Mouse (Mus musculus): Measurements from ENCODE around the gene Rexo4. TPM values are rescaled to one million over a fixed set of nuclear protein-coding genes. Genes with fewer than 3 reads are reported as not detected.

Rexo4 gene
- total RNA-seq, 2 experiments from 2014 or later: 21.8 to 58.3 TPM

GRCm38 (mm10) chr2:26912253-26912770, 51.9 kb downstream of the Rexo4 start:
- ATAC-seq (replicated peaks; ENCODE audit: low FRiP score, poor library complexity, severe bottlenecking): no peak

GRCm38 (mm10) chr2:26910994-26911765, 53.0 kb downstream of the Rexo4 start:
- peak; percentile 31; the same call in 1 of the 2 replicates for ATAC-seq (replicated peaks; ENCODE audit: low FRiP score, poor library complexity, severe bottlenecking)

GRCm38 (mm10) chr2:26910124-26910993, 53.8 kb downstream of the Rexo4 start, which contains the start of the genes Med22 and Rpl7a:
Gene Med22, minus strand, starts transcription at chr2:26910677.
Gene Rpl7a, plus strand, starts transcription at chr2:26910764.
- peak; percentile 88 for ATAC-seq (replicated peaks; ENCODE audit: low FRiP score, poor library complexity, severe bottlenecking)

GRCm38 (mm10) chr2:26909387-26909784, 54.8 kb downstream of the Rexo4 start:
- no peak for ATAC-seq (replicated peaks; ENCODE audit: low FRiP score, poor library complexity, severe bottlenecking)

GRCm38 (mm10) chr2:26908710-26909386, 55.3 kb downstream of the Rexo4 start:
- no peak for ATAC-seq (replicated peaks; ENCODE audit: low FRiP score, poor library complexity, severe bottlenecking)

- no peak for ATAC-seq (replicated peaks; ENCODE audit: low FRiP score, poor library complexity, severe bottlenecking)
Measured at GRCm38 (mm10) chr2:26907109-26907508, 57.1 kb downstream of the Rexo4 start.

GRCm38 (mm10) chr2:26906431-26906830, 57.8 kb downstream of the Rexo4 start:
- no peak for ATAC-seq (replicated peaks; ENCODE audit: low FRiP score, poor library complexity, severe bottlenecking)

GRCm38 (mm10) chr2:26905936-26906335, 58.2 kb downstream of the Rexo4 start:
- no peak for ATAC-seq (replicated peaks; ENCODE audit: low FRiP score, poor library complexity, severe bottlenecking)

Other genes with a start within 250 kb of the Rexo4 start
- not detected in 2 replicates for gene Abo, start 99.4 kb downstream of the Rexo4 start, total RNA-seq (2015; ENCODE audit: low replicate concordance)
- not detected in 2 replicates for gene Abo, start 99.4 kb downstream of the Rexo4 start, total RNA-seq (2017; ENCODE audit: low replicate concordance)
- gene Surf6, start 61.5 kb downstream of the Rexo4 start, total RNA-seq (2015; ENCODE audit: low replicate concordance): 1.4 and 2.1 TPM in 2 replicates
- gene Surf6, start 61.5 kb downstream of the Rexo4 start, total RNA-seq (2017; ENCODE audit: low replicate concordance): 3.5 and 6.3 TPM in 2 replicates
- 0.84 and 5.4 TPM in 2 replicates for gene Med22, start 53.7 kb downstream of the Rexo4 start, total RNA-seq (2015; ENCODE audit: low replicate concordance)
- 2.6 and 9.0 TPM in 2 replicates for gene Med22, start 53.7 kb downstream of the Rexo4 start, total RNA-seq (2017; ENCODE audit: low replicate concordance)
- gene Rpl7a, start 53.6 kb downstream of the Rexo4 start, total RNA-seq (2015; ENCODE audit: low replicate concordance): 717 and 721 TPM in 2 replicates
- 417 and 478 TPM in 2 replicates for gene Rpl7a, start 53.6 kb downstream of the Rexo4 start, total RNA-seq (2017; ENCODE audit: low replicate concordance)
- gene Surf2, start 48.0 kb downstream of the Rexo4 start, total RNA-seq (2015; ENCODE audit: low replicate concordance): 6.5 and 7.1 TPM in 2 replicates
- 5.3 and 11.8 TPM in 2 replicates for gene Surf2, start 48.0 kb downstream of the Rexo4 start, total RNA-seq (2017; ENCODE audit: low replicate concordance)
- 41.1 and 42.3 TPM in 2 replicates for gene Surf1, start 47.9 kb downstream of the Rexo4 start, total RNA-seq (2015; ENCODE audit: low replicate concordance)
- gene Surf1, start 47.9 kb downstream of the Rexo4 start, total RNA-seq (2017; ENCODE audit: low replicate concordance): 13.5 and 16.5 TPM in 2 replicates
- 16.6 and 38.6 TPM in 2 replicates for gene Surf4, start 30.5 kb downstream of the Rexo4 start, total RNA-seq (2015; ENCODE audit: low replicate concordance)
- gene Surf4, start 30.5 kb downstream of the Rexo4 start, total RNA-seq (2017; ENCODE audit: low replicate concordance): 14.9 and 17.2 TPM in 2 replicates
- gene Stkld1, start 30.3 kb downstream of the Rexo4 start, total RNA-seq (2015; ENCODE audit: low replicate concordance): not detected in 2 replicates
- not detected in 2 replicates for gene Stkld1, start 30.3 kb downstream of the Rexo4 start, total RNA-seq (2017; ENCODE audit: low replicate concordance)
- not detected in 2 replicates for gene Adamts13, start 9.0 kb upstream of the Rexo4 start, total RNA-seq (2015; ENCODE audit: low replicate concordance)
- gene Adamts13, start 9.0 kb upstream of the Rexo4 start, total RNA-seq (2017; ENCODE audit: low replicate concordance): not detected in 2 replicates
- 4.0 and 6.7 TPM in 2 replicates for gene Cacfd1, start 45.5 kb upstream of the Rexo4 start, total RNA-seq (2015; ENCODE audit: low replicate concordance)
- gene Cacfd1, start 45.5 kb upstream of the Rexo4 start, total RNA-seq (2017; ENCODE audit: low replicate concordance): 1.1 and 2.1 TPM in 2 replicates
- 1.4 TPM in 1 of 2 replicates, not detected in the other for gene Slc2a6, start 63.6 kb upstream of the Rexo4 start, total RNA-seq (2015; ENCODE audit: low replicate concordance)
- gene Slc2a6, start 63.6 kb upstream of the Rexo4 start, total RNA-seq (2017; ENCODE audit: low replicate concordance): 0.68 and 2.2 TPM in 2 replicates
- not detected in 2 replicates for gene Mymk, start 107.8 kb upstream of the Rexo4 start, total RNA-seq (2015; ENCODE audit: low replicate concordance)
- gene Mymk, start 107.8 kb upstream of the Rexo4 start, total RNA-seq (2017; ENCODE audit: low replicate concordance): not detected in 2 replicates
- not detected in 2 replicates for gene Adamtsl2, start 115.0 kb upstream of the Rexo4 start, total RNA-seq (2015; ENCODE audit: low replicate concordance)
- not detected in 2 replicates for gene Adamtsl2, start 115.0 kb upstream of the Rexo4 start, total RNA-seq (2017; ENCODE audit: low replicate concordance)
- not detected in 2 replicates for gene Fam163b, start 178.1 kb upstream of the Rexo4 start, total RNA-seq (2015; ENCODE audit: low replicate concordance)
- gene Fam163b, start 178.1 kb upstream of the Rexo4 start, total RNA-seq (2017; ENCODE audit: low replicate concordance): not detected in 2 replicates
- not detected in 2 replicates for gene Dbh, start 200.8 kb upstream of the Rexo4 start, total RNA-seq (2015; ENCODE audit: low replicate concordance)
- gene Dbh, start 200.8 kb upstream of the Rexo4 start, total RNA-seq (2017; ENCODE audit: low replicate concordance): not detected in 2 replicates